Mouse (Mus musculus) ES-E14 (cell line): Measurements from ENCODE around the gene Tmem30c.

ENCODE experiments used
- CHD2 ChIP-seq: IDR thresholded peaks from 2 replicates; pipeline ENCODE4 v1.6.1; 2014; ENCODE audit warnings: mild to moderate bottlenecking, low read depth, low read length, inconsistent platforms
- HCFC1 ChIP-seq: IDR thresholded peaks from 2 replicates; pipeline ENCODE4 v1.6.1; 2012; ENCODE audit warnings: low read length, inconsistent platforms, borderline replicate concordance; ENCODE audit not compliant: insufficient read depth
- MAFK ChIP-seq: IDR thresholded peaks from 2 replicates; pipeline ENCODE4 v1.6.1; 2014; ENCODE audit warnings: mild to moderate bottlenecking, low read depth, low read length, inconsistent platforms; ENCODE audit not compliant: insufficient read depth
- ZC3H11A ChIP-seq: IDR thresholded peaks from 2 replicates; pipeline ENCODE4 v1.6.1; 2012; ENCODE audit warnings: low read depth, mild to moderate bottlenecking, inconsistent platforms, low read length, borderline replicate concordance
- ZNF384 ChIP-seq: IDR thresholded peaks from 2 replicates; pipeline ENCODE4 v1.6.1; 2012; ENCODE audit warnings: low read depth, low read length, inconsistent platforms

DNA sequence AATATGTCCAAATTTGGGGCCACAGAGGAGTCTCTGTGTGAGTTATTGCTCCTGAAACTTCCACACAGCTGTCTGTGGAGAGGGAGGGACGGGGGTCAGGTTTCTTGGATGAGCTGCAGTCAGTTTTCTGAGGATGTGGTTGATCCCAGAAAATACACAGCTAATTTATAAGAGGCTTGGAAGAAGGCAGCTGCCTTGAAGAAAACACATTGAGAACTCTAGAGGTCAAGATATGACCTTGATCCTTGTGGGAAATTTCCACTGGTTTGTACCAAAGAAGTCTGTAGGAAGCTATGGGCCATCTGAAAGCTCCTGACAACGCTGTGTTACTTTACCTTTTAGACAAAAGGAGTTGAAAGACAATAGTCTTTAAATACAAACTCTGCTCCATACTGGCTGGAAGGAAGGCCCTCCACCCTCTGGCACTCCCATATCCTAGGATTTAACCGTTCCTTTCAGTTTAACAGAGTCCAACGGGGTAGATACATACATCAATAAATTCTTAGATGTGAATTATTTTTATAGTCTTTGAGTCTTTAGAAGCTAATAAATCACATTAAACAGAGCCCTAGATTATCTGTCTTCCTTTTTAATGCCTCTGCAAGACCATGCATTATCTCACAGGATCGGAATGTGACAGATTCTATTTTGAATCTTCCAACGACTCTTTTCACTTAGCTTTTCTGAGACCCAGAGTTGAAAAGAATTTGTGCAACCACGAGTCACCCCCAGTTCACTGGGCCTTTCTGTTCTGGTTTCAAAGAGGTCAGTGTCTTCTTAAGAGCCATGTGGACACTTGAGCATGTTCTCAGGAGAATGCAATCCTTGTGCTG is 40.9 kb downstream of the Tmem30c start:
- TF ChIP-seq ZC3H11A: no peak
- TF ChIP-seq ZNF384: no peak
- TF ChIP-seq CHD2: no peak
- no peak for TF ChIP-seq HCFC1
- no peak for TF ChIP-seq MAFK
